Mouse (Mus musculus) urinary bladder, postnatal 36 days (tissue): ENCODE data around the gene Arhgap27.

Experiments
- DNase-seq, 2 experiments: peaks; one replicate each; pipeline ENCODE4 v3.0.0; 2022; ENCODE audit warnings: low spot score in 2 of 2, mixed read lengths in 1 of 2

Gene Arhgap27

GRCm38 (mm10) chr11:103356032-103356571 lies 7.4 kb downstream of the Arhgap27 start:
- no peak for DNase-seq

GRCm38 (mm10) chr11:103355251-103355650 lies 8.2 kb downstream of the Arhgap27 start:
- no peak for DNase-seq

GRCm38 (mm10) chr11:103354033-103354432 lies 9.5 kb downstream of the Arhgap27 start:
- no peak for DNase-seq

GRCm38 (mm10) chr11:103352239-103352814 lies 11.2 kb downstream of the Arhgap27 start:
- no peak for DNase-seq

GRCm38 (mm10) chr11:103350711-103351315 lies 12.7 kb downstream of the Arhgap27 start:
- DNase-seq, result no peak

- DNase-seq, result no peak
Observed at GRCm38 (mm10) chr11:103349699-103350098, 13.8 kb downstream of the Arhgap27 start.

GRCm38 (mm10) chr11:103346657-103347056 lies 16.8 kb downstream of the Arhgap27 start:
- DNase-seq, result peak in 1 of 2 experiments; percentile 59

- DNase-seq, result no peak
Observed at GRCm38 (mm10) chr11:103346236-103346635, 17.3 kb downstream of the Arhgap27 start.

GRCm38 (mm10) chr11:103345408-103346091 lies 17.9 kb downstream of the Arhgap27 start:
- DNase-seq, result no peak

- DNase-seq, result no peak
Observed at GRCm38 (mm10) chr11:103344494-103345332, 18.8 kb downstream of the Arhgap27 start.

GRCm38 (mm10) chr11:103343881-103344280 lies 19.6 kb downstream of the Arhgap27 start:
- DNase-seq, result no peak

- DNase-seq, result no peak
Observed at GRCm38 (mm10) chr11:103343063-103343462, 20.4 kb downstream of the Arhgap27 start.

- DNase-seq, result no peak
Observed at GRCm38 (mm10) chr11:103340677-103341076, 22.8 kb downstream of the Arhgap27 start.

GRCm38 (mm10) chr11:103340130-103340529 lies 23.4 kb downstream of the Arhgap27 start:
- DNase-seq, result no peak

- DNase-seq, result no peak
Observed at GRCm38 (mm10) chr11:103339414-103340119, 23.9 kb downstream of the Arhgap27 start.

- no peak for DNase-seq
Observed at GRCm38 (mm10) chr11:103338671-103339070, 24.8 kb downstream of the Arhgap27 start.

- DNase-seq, result no peak
Observed at GRCm38 (mm10) chr11:103338119-103338518, 25.4 kb downstream of the Arhgap27 start.

GRCm38 (mm10) chr11:103337180-103337579 lies 26.3 kb downstream of the Arhgap27 start:
- peak in 1 of 2 experiments; percentile 50 for DNase-seq

GRCm38 (mm10) chr11:103335561-103335960 lies 27.9 kb downstream of the Arhgap27 start:
- DNase-seq, result no peak

- DNase-seq, result peak; percentile 55 to 74
Observed at GRCm38 (mm10) chr11:103334925-103335324, 28.6 kb downstream of the Arhgap27 start.
